Mouse (Mus musculus): ENCODE measurements around the gene Tubg1.

GRCm38 (mm10) chr11:101173631-101174388 lies 54.1 kb downstream of the Tubg1 start:
- TF ChIP-seq POLR2A (IDR thresholded peaks at IDR 0.05; ENCODE audit: insufficient read length, low read depth), result peak; percentile 43
- TF ChIP-seq TCF12 (IDR thresholded peaks at IDR 0.05; ENCODE audit: insufficient read depth, poor library complexity, severe bottlenecking), result no peak
- TF ChIP-seq CEBPB (IDR thresholded peaks at IDR 0.05; ENCODE audit: insufficient read depth, poor library complexity, severe bottlenecking), result no peak
- peak in 2 of 3 experiments; percentile 13 to 64 for TF ChIP-seq MYOG (IDR thresholded peaks at IDR 0.05; ENCODE audit: control insufficient read depth in 1 of 3, insufficient read depth in 1 of 3, insufficient read length in 2 of 3, low read depth in 2 of 3)
- TF ChIP-seq MAX (IDR thresholded peaks at IDR 0.05; ENCODE audit: low read depth), result peak; percentile 26
- TF ChIP-seq POLR2AphosphoS2 (IDR thresholded peaks at IDR 0.05; ENCODE audit: insufficient read length, low read depth), result peak; percentile 51
- peak in 2 of 3 experiments; percentile 22 to 57 for TF ChIP-seq MYOD1 (IDR thresholded peaks at IDR 0.05; ENCODE audit: control insufficient read depth in 1 of 3, insufficient read length in 2 of 3, low read depth in 2 of 3)
